Mouse (Mus musculus) testis, postnatal 14 days (tissue): Measurements from ENCODE around the gene Zc2hc1b.

Source experiments
- DNase-seq: peaks from one replicate; pipeline ENCODE4 v3.0.0; 2021; ENCODE audit warnings: low spot score

The Zc2hc1b gene

GRCm38 (mm10) chr10:13172798-13173221 lies 5.0 kb downstream of the Zc2hc1b start:
- DNase-seq: no peak

- DNase-seq: no peak
Observed at GRCm38 (mm10) chr10:13171461-13171860, 6.4 kb downstream of the Zc2hc1b start.

- no peak for DNase-seq
Observed at GRCm38 (mm10) chr10:13170739-13171448, 6.9 kb downstream of the Zc2hc1b start.

- no peak for DNase-seq
Observed at GRCm38 (mm10) chr10:13168461-13168860, 9.4 kb downstream of the Zc2hc1b start.

- no peak for DNase-seq
Observed at GRCm38 (mm10) chr10:13162031-13162430, 15.8 kb downstream of the Zc2hc1b start.

- no peak for DNase-seq
Observed at GRCm38 (mm10) chr10:13160913-13161312, 16.9 kb downstream of the Zc2hc1b start.

GRCm38 (mm10) chr10:13155377-13155776 lies 22.4 kb downstream of the Zc2hc1b start:
- no peak for DNase-seq

GRCm38 (mm10) chr10:13152811-13153364 lies 24.9 kb downstream of the Zc2hc1b start:
- DNase-seq: no peak

GRCm38 (mm10) chr10:13151353-13151752 lies 26.5 kb downstream of the Zc2hc1b start:
- DNase-seq: no peak

GRCm38 (mm10) chr10:13150435-13150834 lies 27.4 kb downstream of the Zc2hc1b start:
- DNase-seq: no peak

GRCm38 (mm10) chr10:13140434-13140833 lies 37.4 kb downstream of the Zc2hc1b start:
- no peak for DNase-seq

- no peak for DNase-seq
Observed at GRCm38 (mm10) chr10:13137906-13138305, 39.9 kb downstream of the Zc2hc1b start.

- no peak for DNase-seq
Observed at GRCm38 (mm10) chr10:13135751-13136150, 42.1 kb downstream of the Zc2hc1b start.

- DNase-seq: no peak
Observed at GRCm38 (mm10) chr10:13135276-13135675, 42.5 kb downstream of the Zc2hc1b start.

GRCm38 (mm10) chr10:13133850-13134249 lies 44.0 kb downstream of the Zc2hc1b start:
- DNase-seq: no peak

GRCm38 (mm10) chr10:13127946-13128345 lies 49.9 kb downstream of the Zc2hc1b start:
- DNase-seq: no peak

GRCm38 (mm10) chr10:13127335-13127734 lies 50.5 kb downstream of the Zc2hc1b start:
- DNase-seq: no peak

GRCm38 (mm10) chr10:13125811-13126210 lies 52.0 kb downstream of the Zc2hc1b start:
- no peak for DNase-seq

- no peak for DNase-seq
Observed at GRCm38 (mm10) chr10:13119300-13119699, 58.5 kb downstream of the Zc2hc1b start.

GRCm38 (mm10) chr10:13118770-13119102 lies 59.1 kb downstream of the Zc2hc1b start:
- no peak for DNase-seq

- no peak for DNase-seq
Observed at GRCm38 (mm10) chr10:13118024-13118769, 59.6 kb downstream of the Zc2hc1b start.

GRCm38 (mm10) chr10:13116706-13117665 lies 60.8 kb downstream of the Zc2hc1b start:
- no peak for DNase-seq
